Mouse (Mus musculus): ENCODE measurements at regions not wholly inside any gene's neighbourhood (a gene's known extent, or its start where the extent isn't known, plus 50 kb on each side); places are given as distances from the start of the nearest gene placed in this dataset.
A peak's percentile ranks its signal among the peaks of the same experiment; 100 is the strongest.

DNA sequence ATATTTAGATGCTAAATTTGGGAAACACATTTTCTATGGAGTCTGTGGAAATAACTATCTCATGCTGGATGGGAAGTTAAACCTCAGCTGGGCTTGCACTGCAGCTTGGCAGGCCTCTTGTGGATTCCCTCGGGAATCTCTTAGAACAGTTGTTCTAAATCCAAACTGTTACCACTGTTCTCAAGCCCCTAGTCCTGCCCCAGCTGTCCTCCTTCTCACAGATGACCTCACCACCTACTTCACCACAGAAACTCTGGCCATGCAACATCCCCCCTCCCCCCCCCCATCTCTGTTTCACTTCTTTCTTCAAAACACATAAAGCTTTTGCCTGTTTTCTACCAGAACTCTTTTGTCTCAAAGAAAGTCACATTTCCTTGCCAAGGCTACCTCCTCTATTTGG is 136.6 kb upstream of the Wdr44 start:
- H3K4me3 ChIP-seq (replicated peaks; ENCODE audit: extremely low read depth, low read depth, low read length), result no peak overlapping the region
- 18% methylated on average over 1 of the region's 1 CpGs for WGBS
- TF ChIP-seq CTCF (IDR thresholded peaks at IDR 0.05; ENCODE audit: insufficient read depth, low read length) (no peak), POLR2A (IDR thresholded peaks at IDR 0.05; ENCODE audit: borderline replicate concordance, extremely low read depth, low read depth, low read length) (no peak)
- H3K4me1 ChIP-seq (ENCODE audit: control insufficient read depth, insufficient read depth, low read length), result no peaks in the 10 kb centered on the region
- no peak for DNase-seq

GRCm38 (mm10) chrX:23565581-23565980 is 127.3 kb upstream of the Wdr44 start:
- WGBS, result 16% methylated on average over 3 of the region's 3 CpGs

More at GRCm38 (mm10) chrX:23565581-23565980, 127.3 kb upstream of the Wdr44 start:
- TF ChIP-seq POLR2A (IDR thresholded peaks at IDR 0.05; ENCODE audit: borderline replicate concordance, extremely low read depth, low read depth, low read length), result no peak
- TF ChIP-seq CTCF (IDR thresholded peaks at IDR 0.05; ENCODE audit: insufficient read depth, low read length), result 0 out of 2 replicates have a peak, but pooled peaks have one; percentile 34
- no peak for DNase-seq
- Histone ChIP-seq H3K4me3 (replicated peaks; ENCODE audit: extremely low read depth, low read depth, low read length) (no peak overlapping the region), H3K4me1 (ENCODE audit: control insufficient read depth, insufficient read depth, low read length) (no peaks in the 10 kb centered on the region)

Measured in lung, adult 2 months (tissue).